Mouse (Mus musculus) hindbrain, postnatal 0 days (tissue): ENCODE results near the gene Reck. TPM values are rescaled to one million over a fixed set of nuclear protein-coding genes. Genes with fewer than 3 reads are reported as not detected.

Experiments used
- ATAC-seq: fragments of 200-750 bp; cut with Nextera tagmentation; 2 replicates; pipeline ENCODE4 v1.8.0; 2017; ENCODE audit warnings: mild to moderate bottlenecking, moderate TSS enrichment, moderate library complexity
- DNase-seq: peaks from one replicate; pipeline ENCODE4 v3.0.0-alpha.2; 2015; ENCODE audit warnings: low spot score
- H3K27ac ChIP-seq: fragments of 300-500 bp; sonication (generic); 2 replicates; pipeline ENCODE4 v1.5.1; 2014; ENCODE audit warnings: mild to moderate bottlenecking
- H3K27me3 ChIP-seq: fragments of 300-500 bp; sonication (generic); 2 replicates; pipeline ENCODE4 v1.6.1; 2014; ENCODE audit warnings: low read length, mixed read lengths; ENCODE audit not compliant: insufficient read depth
- H3K36me3 ChIP-seq: fragments of 300-500 bp; sonication (generic); 2 replicates; pipeline ENCODE4 v1.6.1; 2014; ENCODE audit warnings: low read length, mixed read lengths; ENCODE audit not compliant: insufficient read depth
- H3K4me1 ChIP-seq: fragments of 300-500 bp; sonication (generic); 2 replicates; pipeline ENCODE4 v1.6.1; 2014; ENCODE audit warnings: antibody characterized with exemption, low read length, mixed read lengths; ENCODE audit not compliant: insufficient read depth
- H3K4me2 ChIP-seq: fragments of 300-500 bp; sonication (generic); 2 replicates; pipeline ENCODE4 v1.6.1; 2014; ENCODE audit warnings: low read depth, mild to moderate bottlenecking, low read length, moderate library complexity, mixed read lengths
- H3K4me3 ChIP-seq: fragments of 300-500 bp; sonication (generic); 2 replicates; pipeline ENCODE4 v1.5.1; 2014; ENCODE audit warnings: low read length
- H3K9ac ChIP-seq: fragments of 300-500 bp; sonication (generic); replicated peaks from 2 replicates; pipeline ENCODE4 v1.6.1; 2014; ENCODE audit warnings: mild to moderate bottlenecking, low read length, moderate library complexity, mixed read lengths
- H3K9me3 ChIP-seq: fragments of 300-500 bp; sonication (generic); 2 replicates; pipeline ENCODE4 v1.6.1; 2016; ENCODE audit warnings: low read length, mixed read lengths
- CTCF ChIP-seq: IDR thresholded peaks from 2 replicates; pipeline ENCODE4 v1.5.1; 2016; ENCODE audit warnings: antibody characterized with exemption, control low read depth, low read depth
- WGBS: fragments of 180-500 bp; shearing (Covaris S2); extraction: QIAGEN DNeasy Blood & Tissue Kit; methylation state at CpG from one replicate; pipeline ENCODE4 v1.1.7; 2014; 5-methylcytosine and 5-hydroxymethylcytosine counted together
- polyA plus RNA-seq: library from polyadenylated mRNA; unstranded; fragments of >200 nt; fragmentation: Nextera tagmentation; extraction: Ambion mirVana; gene quantifications from 2 replicates; pipeline ENCODE4 v1.2.1, GENCODE M21; 2015
- total RNA-seq: library from RNA; depleted of rRNA; stranded (reverse); fragments of >200 nt; gene quantifications from 2 replicates; pipeline ENCODE4 v1.2.3, GENCODE M21; 2014

The Reck gene
- total and polyA plus RNA-seq, 2 experiments from 2014 or later: 4.0 to 6.1 TPM

DNA sequence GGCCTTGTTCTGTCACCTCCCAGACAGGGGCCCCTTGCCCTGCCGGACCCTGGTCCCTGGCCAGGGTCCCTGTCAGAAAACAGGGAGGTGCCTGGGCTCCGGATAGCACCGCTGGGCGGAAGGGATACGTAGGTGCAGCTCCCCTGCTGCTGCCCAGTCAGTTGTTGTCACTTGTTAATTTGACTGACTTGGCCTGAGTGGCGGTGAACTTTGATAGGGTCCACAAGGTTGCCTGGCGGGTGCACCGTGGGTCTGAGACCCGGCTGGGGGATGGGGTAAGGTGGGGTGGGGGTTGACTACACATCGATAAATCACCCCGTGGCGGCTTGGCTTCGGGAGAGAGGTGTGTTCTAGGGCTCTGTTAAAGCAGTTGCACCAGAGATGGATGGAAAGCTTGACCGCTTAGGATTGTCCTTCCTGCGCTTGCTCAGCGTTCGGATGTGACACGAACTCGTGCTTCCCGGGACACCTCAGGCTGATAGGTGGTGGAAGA, 635 bp downstream of the Reck start:
- no peaks in the 10 kb centered on the region for H3K27me3 ChIP-seq
- no peak for TF ChIP-seq CTCF
- H3K9ac ChIP-seq: peak overlapping the region; percentile 65
- H3K36me3 ChIP-seq: no peaks in the 10 kb centered on the region
- H3K9me3 ChIP-seq: no peaks in the 10 kb centered on the region
- WGBS: under 1% methylated on average over 20 of the region's 20 CpGs
- DNase-seq (peak; percentile 41), ATAC-seq (peak; percentile 74)
- H3K4me3 ChIP-seq: peak overlapping the region; percentile 93
- H3K4me2 ChIP-seq: peak overlapping the region; percentile 99
- H3K27ac ChIP-seq: 0 out of 2 replicates have a peak overlapping the region, but pooled peaks have one; percentile 45
- H3K4me1 ChIP-seq: peaks cover 3% of the 10 kb centered on the region; the same call in 1 of the 2 replicates

DNA sequence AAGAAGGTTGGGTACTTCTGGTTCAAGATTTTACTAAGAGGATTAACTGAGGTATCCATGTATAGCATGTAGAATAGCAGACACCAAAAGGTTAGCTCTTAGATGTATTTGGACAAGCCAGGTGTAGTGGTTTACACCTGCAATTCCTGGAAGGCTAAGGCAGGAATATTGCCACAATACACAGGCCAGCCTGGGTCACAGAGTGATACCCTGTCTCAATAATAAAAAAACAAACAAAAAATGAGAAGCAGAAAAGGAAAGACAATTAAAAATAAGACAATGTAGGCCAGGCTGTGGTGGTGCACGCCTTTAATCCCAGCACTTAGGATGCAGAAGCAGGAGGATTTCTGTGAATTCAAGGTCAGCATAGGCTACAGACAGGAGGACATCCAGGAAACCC, 1.9 kb downstream of the Reck start:
- no peak for ATAC-seq
- no peak overlapping the region for H3K4me3 ChIP-seq

DNA sequence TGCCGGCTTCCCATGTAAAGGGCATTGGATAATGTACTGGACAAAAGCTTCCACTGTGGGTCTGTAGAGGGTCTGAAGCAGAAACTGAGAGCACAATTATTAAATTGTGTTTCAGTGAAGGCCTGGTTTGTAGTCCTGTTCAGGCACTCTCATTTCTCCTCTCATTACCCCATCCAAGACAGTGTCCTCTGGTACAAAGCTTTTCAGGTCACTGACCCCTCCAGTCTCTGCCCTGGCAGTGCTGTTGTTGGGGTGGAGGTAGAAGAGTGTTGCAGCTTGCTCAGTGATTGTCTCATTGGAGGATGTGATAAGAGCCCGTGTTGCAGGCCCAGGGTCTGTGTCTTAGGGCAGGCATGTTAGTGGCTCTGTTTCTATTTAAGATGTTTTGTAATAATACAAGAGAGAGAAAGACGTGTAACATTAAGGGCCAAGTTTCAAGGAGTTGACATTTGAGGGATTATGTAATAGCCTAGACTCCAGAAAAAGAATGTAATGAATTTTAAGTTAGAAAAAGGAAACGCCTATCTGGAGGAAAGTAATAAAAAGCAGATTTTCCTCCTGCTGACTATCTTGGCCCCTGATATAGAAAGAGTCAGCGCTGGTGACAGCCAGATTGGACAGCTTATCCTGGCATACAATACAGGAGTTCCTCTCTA, 2.9 kb downstream of the Reck start:
- H3K9ac ChIP-seq: no peak overlapping the region
- no peak for ATAC-seq
- H3K9me3 ChIP-seq: no peaks in the 10 kb centered on the region
- no peak for TF ChIP-seq CTCF
- H3K4me3 ChIP-seq: no peak overlapping the region
- no peak overlapping the region for H3K27ac ChIP-seq
- no peak overlapping the region for H3K4me2 ChIP-seq
- no peaks in the 10 kb centered on the region for H3K36me3 ChIP-seq
- H3K27me3 ChIP-seq: no peaks in the 10 kb centered on the region
- WGBS: 47% methylated on average over 5 of the region's 5 CpGs
- H3K4me1 ChIP-seq: peaks cover 3% of the 10 kb centered on the region; the same call in 1 of the 2 replicates
- no peak for DNase-seq

More for the DNA sequence above, 1.9 kb downstream of the Reck start:
- Histone ChIP-seq H3K9me3 (no peaks in the 10 kb centered on the region), H3K4me1 (peaks cover 3% of the 10 kb centered on the region; the same call in 1 of the 2 replicates), H3K4me2 (no peak overlapping the region), H3K9ac (no peak overlapping the region), H3K27me3 (no peaks in the 10 kb centered on the region), H3K36me3 (no peaks in the 10 kb centered on the region), H3K27ac (no peak overlapping the region)
- 97% methylated on average over 1 of the region's 1 CpGs for WGBS
- no peak for DNase-seq
- TF ChIP-seq CTCF: no peak

GRCm38 (mm10) chr4:43879566-43879965, 4.2 kb downstream of the Reck start:
- no peak for ATAC-seq
- Histone ChIP-seq H3K9me3 (no peaks in the 10 kb centered on the region), H3K27me3 (no peaks in the 10 kb centered on the region), H3K4me3 (no peak overlapping the region), H3K4me2 (no peak overlapping the region), H3K4me1 (peaks cover 3% of the 10 kb centered on the region; the same call in 1 of the 2 replicates), H3K27ac (no peak overlapping the region), H3K9ac (no peak overlapping the region), H3K36me3 (no peaks in the 10 kb centered on the region)
- 78% methylated on average over 6 of the region's 6 CpGs for WGBS
- DNase-seq: no peak
- TF ChIP-seq CTCF: no peak

DNA sequence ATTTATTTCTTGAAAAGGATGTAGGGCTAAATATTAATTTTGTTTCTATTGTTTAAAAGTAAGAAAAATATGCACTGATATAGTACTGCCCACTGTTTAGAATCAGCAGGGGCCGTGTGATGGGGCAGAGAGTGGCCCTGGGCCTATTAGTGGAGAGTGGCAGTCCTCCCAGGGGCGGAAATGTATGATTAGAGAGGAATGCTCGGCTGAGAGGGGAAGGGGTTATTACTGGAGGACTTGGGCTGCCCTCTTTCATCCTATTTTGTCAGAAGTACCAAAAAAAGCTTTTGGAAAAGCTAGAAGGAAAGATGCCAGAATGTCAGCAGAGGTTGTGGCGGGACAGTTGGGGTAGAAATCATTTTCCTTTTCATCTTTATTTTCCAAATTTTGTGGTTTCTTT, 8.9 kb downstream of the Reck start:
- H3K9me3 ChIP-seq: no peaks in the 10 kb centered on the region
- WGBS: 45% methylated on average over 4 of the region's 4 CpGs
- H3K4me3 ChIP-seq: no peak overlapping the region
- H3K9ac ChIP-seq: no peak overlapping the region
- no peak for ATAC-seq
- H3K27ac ChIP-seq: no peak overlapping the region
- no peaks in the 10 kb centered on the region for H3K36me3 ChIP-seq
- H3K4me2 ChIP-seq: no peak overlapping the region
- H3K27me3 ChIP-seq: no peaks in the 10 kb centered on the region
- TF ChIP-seq CTCF: no peak
- no peaks in the 10 kb centered on the region for H3K4me1 ChIP-seq
- no peak for DNase-seq

GRCm38 (mm10) chr4:43891247-43891646, 15.9 kb downstream of the Reck start:
- Histone ChIP-seq H3K27ac (no peak overlapping the region), H3K4me2 (no peak overlapping the region), H3K36me3 (0 out of 2 replicates have a peak, but pooled peaks cover 4% of the 10 kb centered on the region), H3K9ac (no peak overlapping the region), H3K9me3 (no peaks in the 10 kb centered on the region), H3K27me3 (no peaks in the 10 kb centered on the region), H3K4me3 (no peak overlapping the region), H3K4me1 (no peaks in the 10 kb centered on the region)
- no peak for TF ChIP-seq CTCF
- no peak for DNase-seq
- ATAC-seq: no peak
- WGBS: 93% methylated on average over 3 of the region's 3 CpGs

DNA sequence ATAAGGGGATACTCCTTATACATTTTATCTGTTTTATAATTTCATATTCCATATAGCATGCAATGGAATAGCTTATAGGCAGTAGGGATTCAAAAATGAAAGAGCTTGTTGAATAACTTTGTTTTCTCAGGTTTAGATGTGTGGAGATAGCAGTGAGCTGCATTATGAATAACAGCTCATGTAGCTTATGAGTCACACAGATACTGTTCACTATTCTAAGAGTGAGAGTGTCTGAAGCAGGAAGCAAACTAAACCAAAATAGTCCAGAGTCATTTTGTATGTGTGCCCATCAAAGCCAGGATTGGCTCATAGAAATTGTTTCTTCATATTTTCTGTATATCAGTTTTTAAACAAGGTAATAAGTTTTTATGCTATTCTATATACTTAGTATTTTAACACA, 21.9 kb downstream of the Reck start:
- H3K4me3 ChIP-seq: no peak overlapping the region
- peaks cover 9% of the 10 kb centered on the region; the same call in 1 of the 2 replicates for H3K36me3 ChIP-seq
- no peak for ATAC-seq
- H3K27ac ChIP-seq: no peak overlapping the region
- no peak for TF ChIP-seq CTCF
- no peak overlapping the region for H3K4me2 ChIP-seq
- H3K9me3 ChIP-seq: no peaks in the 10 kb centered on the region
- H3K9ac ChIP-seq: no peak overlapping the region
- no peaks in the 10 kb centered on the region for H3K4me1 ChIP-seq
- no peak for DNase-seq
- no peaks in the 10 kb centered on the region for H3K27me3 ChIP-seq
